Comparison of ENCODE assay signal across 8 mouse cellular contexts in the genomic region with DNA sequence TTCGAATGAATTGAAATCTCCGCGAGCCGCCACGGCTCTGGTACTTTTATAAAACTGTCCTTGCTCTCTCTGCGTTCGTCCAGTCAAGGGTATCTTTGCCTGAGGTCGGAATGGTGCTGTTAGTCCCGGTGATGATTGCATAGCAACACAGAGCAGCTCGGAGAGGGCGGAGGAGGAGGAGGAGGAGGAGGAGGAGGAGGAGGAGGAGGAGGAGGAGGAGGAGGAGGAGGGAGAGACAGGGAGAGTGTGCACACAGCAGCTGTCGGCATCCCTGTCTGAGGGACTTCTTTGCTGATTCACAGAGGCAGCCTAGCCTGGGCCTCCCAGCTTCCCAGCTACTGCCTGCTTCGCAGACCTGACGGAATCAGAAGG. TPM values are rescaled to one million over a fixed set of nuclear protein-coding genes. Genes with fewer than 3 reads are reported as not detected.
A peak's percentile ranks its signal among the peaks of the same experiment; 100 is the strongest.
DNase-seq lines count a peak whose midpoint lies in the region; ATAC-seq and TF ChIP-seq lines count a peak whose summit lies in the region.

No protein-coding gene starts in this region.

- no peaks in the 10 kb centered on the region for H3K4me1 ChIP-seq in heart, embryonic 12.5 days (replicated peaks)
- H3K4me1 ChIP-seq in forebrain, embryonic 10.5 days = peaks cover 9% of the 10 kb centered on the region; the same call in 1 of the 2 replicates
- no peaks in the 10 kb centered on the region; the same call in 1 of the 2 replicates for H3K4me1 ChIP-seq in neural tube, embryonic 13.5 days (replicated peaks)

- no peaks in the 10 kb centered on the region; the same call in 1 of the 2 replicates for H3K9me3 ChIP-seq in heart, embryonic 12.5 days (replicated peaks)
- H3K9me3 ChIP-seq in forebrain, embryonic 10.5 days = no peaks in the 10 kb centered on the region
- H3K9me3 ChIP-seq in neural tube, embryonic 13.5 days = no peaks in the 10 kb centered on the region

- 30% methylated on average over 12 of the region's 14 CpGs for WGBS in heart, embryonic 12.5 days
- WGBS in forebrain, embryonic 10.5 days = 32% methylated on average over 12 of the region's 14 CpGs
- WGBS in neural tube, embryonic 13.5 days = 26% methylated on average over 11 of the region's 14 CpGs

- 0 out of 2 replicates have a peak, but pooled peaks cover 5% of the 10 kb centered on the region for H3K27me3 ChIP-seq in heart, embryonic 12.5 days (replicated peaks)
- H3K27me3 ChIP-seq in forebrain, embryonic 10.5 days (ENCODE audit: poor library complexity, severe bottlenecking) = peaks cover 79% of the 10 kb centered on the region
- no peaks in the 10 kb centered on the region for H3K27me3 ChIP-seq in neural tube, embryonic 13.5 days

- peak overlapping the region; percentile 62 for H3K4me2 ChIP-seq in heart, embryonic 12.5 days
- peak overlapping the region; percentile 61 for H3K4me2 ChIP-seq in neural tube, embryonic 13.5 days

- peak overlapping the region; percentile 41 for H3K4me3 ChIP-seq in heart, embryonic 12.5 days
- peak overlapping the region; percentile 50 for H3K4me3 ChIP-seq in forebrain, embryonic 10.5 days
- peak overlapping the region; percentile 40 for H3K4me3 ChIP-seq in neural tube, embryonic 13.5 days

- no peak for TF ChIP-seq CTCF in brain, embryonic 14.5 days (IDR thresholded peaks at IDR 0.05; ENCODE audit: borderline replicate concordance, extremely low read depth, insufficient read depth, insufficient read length)

- H3K9ac ChIP-seq in heart, embryonic 12.5 days = peak overlapping the region; percentile 41; the same call in 1 of the 2 replicates
- peak overlapping the region; percentile 68 for H3K9ac ChIP-seq in neural tube, embryonic 13.5 days

- no peaks in the 10 kb centered on the region for H3K36me3 ChIP-seq in heart, embryonic 12.5 days
- no peaks in the 10 kb centered on the region for H3K36me3 ChIP-seq in forebrain, embryonic 10.5 days (replicated peaks)
- H3K36me3 ChIP-seq in neural tube, embryonic 13.5 days = no peaks in the 10 kb centered on the region

- ATAC-seq in heart, embryonic 12.5 days (ENCODE audit: insufficient number of reproducible peaks, low FRiP score) = no peak
- ATAC-seq in neural tube, embryonic 13.5 days (ENCODE audit: low read depth) = peak; percentile 86

- TF ChIP-seq POLR2A in brain, embryonic 14.5 days (IDR thresholded peaks at IDR 0.05; ENCODE audit: borderline replicate concordance, extremely low read depth, insufficient read depth, insufficient read length, poor library complexity, severe bottlenecking) = no peak

- no peak overlapping the region for H3K27ac ChIP-seq in heart, embryonic 12.5 days (ENCODE audit: poor library complexity, severe bottlenecking)
- peak overlapping the region; percentile 76 for H3K27ac ChIP-seq in forebrain, embryonic 10.5 days
- peak overlapping the region; percentile 80 for H3K27ac ChIP-seq in neural tube, embryonic 13.5 days (replicated peaks)

- no peak for DNase-seq in heart, postnatal 36 days
- peak; percentile 73 for DNase-seq in brain, embryonic 14.5 days (ENCODE audit: low read depth)
- peak; percentile 23 for DNase-seq in forebrain, embryonic 10.5 days (ENCODE audit: extremely low spot score, low spot score)
- peak; percentile 24 to 25 for DNase-seq in layer of hippocampus, postnatal 10 days (ENCODE audit: low spot score in 2 of 2)
- DNase-seq in urinary bladder, postnatal 4 days (ENCODE audit: low spot score in 2 of 2) = no peak
- DNase-seq in urinary bladder, postnatal 14 days (ENCODE audit: low spot score) = no peak

- intact Hi-C loops in heart, postnatal 36 days (cut with DNase I) = no loop called here

RNA-seq across cellular contexts. Expression of gene Drp2, which starts 0.2 kb away (rescaled TPM):
- 0.87 and 0.95 TPM in 2 replicates for polyA plus RNA-seq in heart, embryonic 12.5 days (2016; fragmentation: Nextera tagmentation; extraction: Ambion mirVana)
- under 1 TPM; 0.22 to 0.27 TPM for total RNA-seq in heart, postnatal 36 days (2021)
- 32.4 and 42.6 TPM in 2 replicates for polyA plus RNA-seq in brain, embryonic 14.5 days (2012; rRNA removed)
- 1.7 TPM in 2 replicates for polyA plus RNA-seq in forebrain, embryonic 10.5 days (2016; fragmentation: Nextera tagmentation; extraction: Ambion mirVana)
- 10 to 100 TPM; 40.3 to 40.6 TPM for total RNA-seq in layer of hippocampus, postnatal 10 days (2021)
- polyA plus RNA-seq in neural tube, embryonic 13.5 days (2015; fragmentation: Nextera tagmentation; extraction: Ambion mirVana) = 17.1 and 17.4 TPM in 2 replicates

Comparison
In these comparisons a context has a peak if more than half of its experiments do, and no peak if none do; other contexts are left out.
1. DNase-seq: peak in brain, embryonic 14.5 days (single experiment), forebrain, embryonic 10.5 days (single experiment) and layer of hippocampus, postnatal 10 days (2 of 2); none in heart, postnatal 36 days (0 of 2), urinary bladder, postnatal 4 days (0 of 2) and urinary bladder, postnatal 14 days (single experiment).
2. Peak in every context shown above with its lines, with median percentiles within 50 percentile points of each other: H3K4me3 ChIP-seq.